ENCODE assay signal across 21 mouse cellular contexts in genomic region chr13:26088727-26089126, GRCm38 (mm10).
A peak's percentile ranks its signal among the peaks of the same experiment; 100 is the strongest.
DNase-seq lines count a peak whose midpoint lies in the region; ATAC-seq and TF ChIP-seq lines count a peak whose summit lies in the region.
"Had no signal": no experiment of that assay in that cellular context is flagged by ENCODE, and none has a peak within 500 bp of the region (broad histone marks: within the 10 kb centered on the region; RNA-seq: fewer than 3 reads in every experiment).

No protein-coding gene starts in this region.

- H3K27ac ChIP-seq in lung, embryonic 14.5 days (ENCODE audit: low read depth): no peak overlapping the region
- no peak overlapping the region for H3K27ac ChIP-seq in lung, postnatal 0 days (ENCODE audit: low read length)
- H3K27ac ChIP-seq: embryonic facial prominence, embryonic 10.5 days; embryonic facial prominence, embryonic 12.5 days; forebrain, embryonic 13.5 days; forebrain, embryonic 15.5 days had no signal

- no peak for ATAC-seq in lung, embryonic 14.5 days (ENCODE audit: insufficient read depth)
- ATAC-seq in lung, postnatal 0 days: peak; percentile 68
- ATAC-seq: activated CD4-positive, CD25-positive, alpha-beta regulatory T cell, adult 4 months; forebrain, embryonic 13.5 days; forebrain, embryonic 15.5 days; Patski had no signal

- H3K9me3 ChIP-seq in lung, embryonic 14.5 days (ENCODE audit: low read depth, low read length): no peaks in the 10 kb centered on the region
- H3K9me3 ChIP-seq in lung, postnatal 0 days (ENCODE audit: low read length): no peaks in the 10 kb centered on the region
- H3K9me3 ChIP-seq: embryonic facial prominence, embryonic 10.5 days; embryonic facial prominence, embryonic 12.5 days; forebrain, embryonic 13.5 days; forebrain, embryonic 15.5 days had no signal

- no peak for TF ChIP-seq CTCF in lung, embryonic 14.5 days (IDR thresholded peaks at IDR 0.05; ENCODE audit: low read depth)
- TF ChIP-seq CTCF in lung, postnatal 0 days (IDR thresholded peaks at IDR 0.05): no peak

- DNase-seq in lung, embryonic 14.5 days: peak; percentile 57
- DNase-seq in lung, postnatal 4 days: no peak
- peak; percentile 41 for DNase-seq in lung, postnatal 0 days (ENCODE audit: low spot score)
- DNase-seq in lung, adult 18-20 months: no peak
- peak; percentile 2 for DNase-seq in lung, postnatal 36 days
- no peak for DNase-seq in lung, postnatal 25 days (ENCODE audit: low spot score)
- no peak for DNase-seq in layer of hippocampus, adult 9-11 months
- DNase-seq: adrenal gland, adult 8-10 months; adrenal gland, postnatal 14 days; adrenal gland, postnatal 36 days; cerebellum, adult 11-12 months; cerebellum, adult 2 months; cerebellum, adult 9-10 months; cerebellum, postnatal 10 days; cerebellum, postnatal 25 days had no signal

- no peak overlapping the region for H3K9ac ChIP-seq in lung, embryonic 14.5 days
- no peak overlapping the region for H3K9ac ChIP-seq in lung, postnatal 0 days (replicated peaks; ENCODE audit: low read depth)
- H3K9ac ChIP-seq: embryonic facial prominence, embryonic 12.5 days; forebrain, embryonic 13.5 days; forebrain, embryonic 15.5 days had no signal

- WGBS in lung, embryonic 14.5 days: 34% methylated on average over 3 of the region's 3 CpGs
- 39% methylated on average over 3 of the region's 3 CpGs for WGBS in lung, postnatal 0 days

- H3K4me2 ChIP-seq in lung, embryonic 14.5 days: no peak overlapping the region
- H3K4me2 ChIP-seq in lung, postnatal 0 days (replicated peaks; ENCODE audit: low read depth, low read length): no peak overlapping the region
- H3K4me2 ChIP-seq: embryonic facial prominence, embryonic 12.5 days; forebrain, embryonic 13.5 days; forebrain, embryonic 15.5 days had no signal

- H3K4me3 ChIP-seq in lung, embryonic 14.5 days (ENCODE audit: low read depth, low read length): no peak overlapping the region
- no peak overlapping the region for H3K4me3 ChIP-seq in lung, postnatal 0 days (ENCODE audit: low read depth, low read length)
- H3K4me3 ChIP-seq: embryonic facial prominence, embryonic 10.5 days; embryonic facial prominence, embryonic 12.5 days; forebrain, embryonic 13.5 days; forebrain, embryonic 15.5 days had no signal

- no peaks in the 10 kb centered on the region for H3K27me3 ChIP-seq in lung, embryonic 14.5 days (ENCODE audit: insufficient read depth, low read length)
- no peaks in the 10 kb centered on the region for H3K27me3 ChIP-seq in lung, postnatal 0 days (replicated peaks; ENCODE audit: insufficient read depth, low read length)
- H3K27me3 ChIP-seq: embryonic facial prominence, embryonic 12.5 days; forebrain, embryonic 13.5 days; forebrain, embryonic 15.5 days had no signal

- H3K4me1 ChIP-seq in lung, embryonic 14.5 days (ENCODE audit: insufficient read depth): no peaks in the 10 kb centered on the region
- no peaks in the 10 kb centered on the region for H3K4me1 ChIP-seq in lung, postnatal 0 days (ENCODE audit: insufficient read depth, low read depth, low read length)
- H3K4me1 ChIP-seq: embryonic facial prominence, embryonic 10.5 days; embryonic facial prominence, embryonic 12.5 days; forebrain, embryonic 13.5 days; forebrain, embryonic 15.5 days had no signal

- peak; percentile 87 for TF ChIP-seq EP300 in lung, postnatal 0 days (IDR thresholded peaks at IDR 0.05)

- H3K36me3 ChIP-seq in lung, embryonic 14.5 days (ENCODE audit: insufficient read depth): no peaks in the 10 kb centered on the region
- H3K36me3 ChIP-seq in lung, postnatal 0 days (ENCODE audit: insufficient read depth, low read length): no peaks in the 10 kb centered on the region
- H3K36me3 ChIP-seq: embryonic facial prominence, embryonic 10.5 days; embryonic facial prominence, embryonic 12.5 days; forebrain, embryonic 15.5 days had no signal

Comparison
In these comparisons a context has a peak if more than half of its experiments do, and no peak if none do; other contexts are left out.
1. DNase-seq: peak in lung, embryonic 14.5 days (single experiment), lung, postnatal 0 days (single experiment) and lung, postnatal 36 days (single experiment); none in lung, postnatal 4 days (0 of 2), lung, adult 18-20 months (0 of 2), lung, postnatal 25 days (single experiment) and layer of hippocampus, adult 9-11 months (single experiment).